Mouse (Mus musculus) frontal cortex, adult 2 months (tissue): ENCODE data around the gene Itga7. TPM values are rescaled to one million over a fixed set of nuclear protein-coding genes. Genes with fewer than 3 reads are reported as not detected.

Experiments
- DNase-seq, 2 experiments: peaks; one replicate each; pipeline ENCODE4 v3.0.0; 2022; ENCODE audit warnings: low spot score in 1 of 2; ENCODE audit errors: extremely low spot score in 1 of 2
- polyA plus RNA-seq: library from polyadenylated mRNA; depleted of rRNA; stranded (reverse); fragments of >200 nt; gene quantifications from 2 replicates; pipeline ENCODE4 v1.2.3, GENCODE M21; 2012; rRNA removed

The Itga7 gene
- polyA plus RNA-seq = 23.4 and 26.8 TPM in 2 replicates

DNA sequence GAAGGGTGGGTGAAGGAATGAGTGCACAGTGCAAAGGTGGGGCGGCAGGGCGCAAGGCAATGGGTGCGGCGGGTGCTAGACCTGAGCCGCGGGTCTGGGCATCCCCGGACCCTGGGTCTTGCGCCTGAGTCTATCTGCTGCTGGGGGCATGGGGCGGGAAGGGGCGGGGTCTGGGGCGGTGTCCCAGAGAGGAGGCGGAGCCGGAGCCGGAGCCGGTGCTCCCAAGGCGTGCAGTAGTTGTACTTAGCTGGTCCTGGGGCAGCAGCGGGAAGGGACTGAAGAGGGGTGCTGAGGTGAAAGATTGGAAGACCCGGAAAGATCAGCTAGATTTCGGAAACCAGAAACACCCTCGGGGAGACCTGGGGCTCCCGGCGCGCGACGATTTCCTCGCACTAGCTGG lies at the start of gene Itga7:
Gene Itga7 (plus strand): TSS at position 245 of the 400 bp plus-strand sequence.
- DNase-seq = no peak

DNA sequence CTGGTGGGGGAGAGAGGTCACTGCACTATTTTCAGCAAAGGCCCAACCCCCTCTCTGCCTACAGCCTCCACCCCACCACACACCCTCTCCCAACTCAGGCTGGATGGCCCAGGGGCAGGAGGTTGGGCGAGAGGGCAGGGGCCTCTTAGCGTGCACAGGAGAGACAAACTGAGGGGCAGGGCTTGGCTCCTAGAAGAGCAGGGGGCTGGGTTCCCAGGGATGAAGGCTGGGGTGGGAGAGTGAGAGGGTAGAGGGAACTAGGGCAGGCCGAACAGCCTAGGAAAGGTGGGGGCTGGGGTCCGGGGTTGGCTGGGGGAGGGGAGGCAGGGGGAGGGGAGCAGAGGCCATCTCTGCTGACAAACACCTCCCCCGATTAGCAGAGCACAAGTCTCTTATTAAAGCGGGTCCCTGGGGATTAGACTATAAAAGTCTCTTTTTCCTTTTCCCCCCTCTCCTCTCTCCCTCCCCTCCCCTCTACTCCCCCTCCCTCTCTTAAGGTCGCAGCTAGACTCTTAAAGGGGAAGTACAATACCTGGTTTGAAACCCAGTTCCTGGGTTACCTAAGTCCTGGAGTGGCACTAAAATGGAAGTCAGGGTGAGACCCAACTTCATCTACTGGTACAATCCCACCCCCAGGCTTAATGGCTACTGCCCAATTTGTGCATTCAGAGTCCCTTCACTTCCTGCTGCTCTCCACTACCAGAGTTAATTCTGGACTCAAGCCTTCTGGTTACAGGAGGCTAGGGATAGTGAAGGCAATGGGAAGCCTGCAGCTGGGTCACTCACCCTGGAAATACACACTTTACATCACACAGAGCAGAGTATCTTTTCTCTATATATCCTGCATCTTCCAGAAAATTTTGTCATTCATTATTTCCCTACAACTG lies 44.4 kb upstream of the Itga7 start:
- DNase-seq = no peak

DNA sequence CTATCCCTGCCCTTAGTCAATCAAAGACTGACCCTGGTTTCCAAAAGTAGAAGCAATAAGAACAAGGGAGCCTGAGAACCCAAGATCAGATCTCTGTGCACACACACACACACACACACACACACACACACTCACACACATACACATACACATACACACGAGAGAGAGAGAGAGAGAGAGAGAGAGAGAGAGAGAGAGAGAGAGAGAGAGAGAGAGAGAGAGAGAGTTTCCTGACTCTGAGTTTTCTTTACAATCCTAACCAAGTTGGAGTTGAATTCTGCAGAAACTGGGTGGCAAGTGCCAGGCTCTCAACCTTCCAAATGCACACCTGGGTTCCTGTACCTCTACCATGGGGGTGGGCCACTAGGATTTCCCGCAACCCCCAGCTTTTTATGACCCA lies 43.8 kb upstream of the Itga7 start:
- no peak for DNase-seq

DNA sequence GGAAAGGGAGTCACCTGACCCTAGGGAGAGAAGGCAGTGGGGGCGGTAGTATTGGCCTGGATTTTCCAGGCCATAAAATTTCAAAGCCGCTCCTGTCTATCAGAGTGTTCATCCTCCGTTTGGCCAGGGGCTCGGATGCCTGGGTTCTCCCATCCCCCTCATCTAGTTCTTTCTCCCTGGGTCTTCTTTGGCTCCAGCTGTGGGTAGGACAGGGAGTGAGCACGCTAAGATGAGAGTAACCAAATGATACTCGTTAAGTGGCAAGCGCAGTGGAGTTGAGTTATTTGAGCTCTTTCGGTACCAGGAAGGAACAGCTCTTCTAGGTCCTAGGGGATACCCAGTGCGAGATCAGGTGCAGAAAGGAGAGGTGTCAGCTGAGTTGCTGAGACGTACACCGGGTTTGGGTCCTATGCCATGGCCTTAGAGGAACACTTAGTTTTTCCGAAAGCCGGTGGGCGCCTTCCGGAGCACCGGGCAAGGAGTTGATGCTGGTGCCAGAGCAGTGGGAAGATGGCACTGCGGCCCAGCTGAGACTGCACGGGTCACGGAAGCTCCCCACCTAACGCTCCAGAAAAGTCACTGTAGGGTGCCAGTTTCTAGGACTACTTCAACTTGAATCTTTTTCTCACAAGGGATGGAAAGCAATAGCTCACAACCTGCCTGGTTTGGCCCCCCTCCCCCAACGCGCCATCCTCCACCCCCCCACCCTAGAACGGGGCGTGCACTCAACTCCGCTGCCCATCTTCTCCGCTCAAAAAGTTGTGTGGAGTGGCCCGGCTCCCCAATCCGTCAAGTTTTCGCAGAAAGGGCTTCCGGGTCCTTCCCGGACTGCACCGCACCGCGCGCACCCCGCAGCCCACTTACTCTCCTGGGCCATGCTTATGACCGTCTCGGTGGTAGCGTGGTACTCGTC lies 43.0 kb upstream of the Itga7 start:
- DNase-seq = no peak

DNA sequence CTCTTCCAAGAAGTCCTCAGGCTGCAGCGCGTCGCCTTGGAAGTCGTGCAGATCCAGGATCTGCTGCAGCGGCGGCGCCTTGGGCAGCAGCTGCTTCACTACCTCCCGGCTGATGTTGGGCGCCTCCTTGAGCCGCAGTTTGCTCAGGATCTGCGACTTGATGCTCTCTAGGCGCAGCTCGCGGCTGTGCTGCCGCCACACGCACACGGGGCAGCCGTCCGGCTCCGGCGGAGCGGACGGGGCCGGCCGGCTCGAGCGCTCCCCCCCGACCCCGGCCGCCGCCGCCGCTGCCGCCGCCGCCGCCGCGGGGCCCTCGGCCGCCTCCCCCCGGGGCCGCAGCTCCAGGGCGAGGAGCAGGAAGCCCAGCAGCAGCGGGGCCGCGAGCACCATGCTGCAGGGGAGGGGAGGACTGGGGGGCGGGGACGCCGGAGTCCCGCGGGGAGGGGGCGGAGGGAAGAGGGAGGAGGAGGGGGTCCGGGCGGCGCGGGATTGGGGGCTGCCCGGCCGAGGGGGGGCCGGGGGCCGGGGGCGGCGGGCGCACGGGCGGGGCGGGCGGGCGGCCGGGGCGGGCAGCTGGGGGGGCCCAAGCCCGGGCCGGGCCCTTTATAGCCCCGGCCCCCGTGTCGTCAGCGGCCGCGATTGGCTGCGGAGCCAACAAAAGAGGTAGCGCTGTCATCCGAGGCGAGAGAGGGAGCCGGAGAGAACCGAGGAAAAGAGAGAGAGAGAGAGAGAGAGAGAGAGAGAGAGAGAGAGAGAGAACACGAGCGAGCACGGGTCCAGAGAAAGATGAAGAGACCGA lies 42.1 kb upstream of the Itga7 start, which contains the start of gene Gdf11:
Gene Gdf11 (minus strand): TSS at position 423 of the 799 bp plus-strand sequence.
- peak in 1 of 2 experiments; percentile 53 for DNase-seq

DNA sequence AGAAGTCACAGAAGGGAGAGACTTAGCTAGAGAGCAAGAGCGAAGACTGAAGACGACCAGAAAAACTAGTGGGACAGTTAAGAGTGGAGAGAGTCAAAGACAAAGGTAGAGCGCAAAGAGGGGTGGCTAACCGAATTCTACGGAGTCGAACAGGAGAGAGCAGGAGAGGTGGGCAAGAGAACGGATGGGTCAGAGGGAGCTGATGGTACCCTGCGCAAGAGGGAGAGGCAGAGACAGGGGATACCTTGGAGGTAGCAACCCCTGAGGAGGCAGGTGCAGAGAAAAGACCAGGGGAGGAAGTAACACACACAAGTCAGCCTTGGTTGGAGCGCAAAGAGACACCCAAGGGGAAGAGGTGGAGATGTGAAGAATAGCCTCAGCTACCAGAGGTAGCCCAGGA lies 41.4 kb upstream of the Itga7 start:
- no peak for DNase-seq

DNA sequence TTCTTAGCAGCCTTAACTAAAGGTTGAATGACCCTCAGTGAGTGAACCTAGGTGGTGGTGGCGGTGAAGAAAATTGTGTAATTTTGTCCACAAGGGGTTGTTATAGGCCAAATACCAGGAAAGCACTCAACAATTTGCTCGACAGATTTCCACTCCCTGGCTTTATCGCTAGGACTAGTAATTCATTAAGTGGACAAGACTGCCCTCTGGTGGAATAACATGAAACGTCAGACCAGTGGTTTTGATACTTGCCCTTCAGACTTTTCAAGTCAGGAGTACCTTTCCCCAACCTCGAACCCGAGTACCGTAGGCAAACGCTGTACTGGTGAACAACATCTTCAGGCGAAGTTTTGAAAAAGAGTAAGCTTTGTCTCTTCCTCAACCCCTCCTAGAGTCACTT lies 38.2 kb upstream of the Itga7 start:
- DNase-seq = peak; percentile 56 to 94

DNA sequence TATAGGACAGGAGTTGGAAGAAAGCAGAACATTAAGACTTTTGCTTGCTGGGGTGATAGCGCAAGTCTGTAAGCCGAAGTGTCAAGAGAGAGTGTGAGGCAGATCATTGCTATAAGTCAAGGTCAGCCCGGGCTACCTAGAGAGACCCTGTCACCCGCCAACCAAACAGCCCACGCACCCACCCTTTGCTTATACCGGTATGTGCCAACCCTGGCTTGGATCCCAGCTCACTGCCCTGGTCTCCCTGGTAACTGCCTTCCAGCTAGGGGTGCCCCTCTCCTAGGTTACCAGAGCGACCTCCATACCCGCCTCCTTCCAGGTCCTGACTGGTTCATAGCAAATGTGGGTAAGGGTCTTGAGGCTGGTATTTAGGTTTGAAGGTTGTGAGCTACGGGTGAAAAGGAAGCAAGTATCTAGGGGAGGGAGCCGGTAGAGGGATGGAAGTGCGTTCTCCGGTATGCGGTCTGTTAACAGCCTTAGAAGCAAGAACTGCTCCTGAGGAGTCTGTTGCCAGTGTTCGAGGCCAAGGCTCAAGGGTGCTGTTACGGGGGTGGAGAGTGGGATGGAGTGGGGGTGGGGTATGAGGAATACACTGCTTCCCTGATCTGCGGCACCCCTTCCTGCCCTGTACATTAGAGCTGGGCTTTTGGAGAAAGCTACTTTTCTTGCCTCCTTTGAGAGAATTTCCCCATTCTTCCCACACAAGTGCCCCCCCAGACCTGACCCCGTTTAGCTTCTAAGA lies 37.5 kb upstream of the Itga7 start:
- DNase-seq = peak in 1 of 2 experiments; percentile 53

DNA sequence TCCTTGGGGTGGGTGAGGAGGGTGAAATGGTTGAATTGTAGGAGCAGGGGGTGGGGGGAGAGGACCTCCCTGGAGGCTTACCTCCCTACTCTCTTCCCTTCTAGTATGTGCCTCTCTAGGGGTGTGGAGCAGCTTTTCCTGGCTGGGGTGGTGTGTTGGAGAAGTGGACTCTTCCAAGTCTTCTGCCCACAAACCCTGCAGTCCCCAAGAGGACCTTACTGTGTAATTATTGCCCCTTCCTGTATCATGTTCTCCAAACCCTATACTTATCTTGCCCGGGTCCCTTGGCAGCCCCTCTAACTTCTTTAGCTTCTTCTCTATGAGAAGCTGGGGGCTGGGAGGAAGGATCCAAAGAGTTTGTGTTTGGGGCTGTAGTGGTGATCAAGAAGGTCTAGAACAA lies 36.8 kb upstream of the Itga7 start:
- no peak for DNase-seq

DNA sequence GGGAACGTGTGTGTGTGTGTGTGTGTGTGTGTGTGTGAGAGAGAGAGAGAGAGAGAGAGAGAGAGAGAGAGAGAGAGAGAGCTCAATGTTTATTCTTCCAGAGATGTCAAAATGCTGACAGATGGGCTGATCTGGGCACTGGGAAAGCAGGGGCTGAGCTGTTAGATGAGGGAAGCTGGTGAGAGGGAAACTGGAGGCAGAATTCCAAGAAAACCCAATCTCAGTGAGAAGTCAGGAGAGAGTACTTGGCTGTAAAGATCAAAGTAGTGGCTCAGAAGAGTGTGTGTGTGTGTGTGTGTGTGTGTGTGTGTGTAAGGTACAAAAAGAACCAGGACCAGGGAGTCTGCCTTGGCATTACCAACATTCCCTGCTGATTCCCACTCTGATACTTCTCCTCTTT lies 36.1 kb upstream of the Itga7 start:
- peak in 1 of 2 experiments; percentile 62 for DNase-seq

DNA sequence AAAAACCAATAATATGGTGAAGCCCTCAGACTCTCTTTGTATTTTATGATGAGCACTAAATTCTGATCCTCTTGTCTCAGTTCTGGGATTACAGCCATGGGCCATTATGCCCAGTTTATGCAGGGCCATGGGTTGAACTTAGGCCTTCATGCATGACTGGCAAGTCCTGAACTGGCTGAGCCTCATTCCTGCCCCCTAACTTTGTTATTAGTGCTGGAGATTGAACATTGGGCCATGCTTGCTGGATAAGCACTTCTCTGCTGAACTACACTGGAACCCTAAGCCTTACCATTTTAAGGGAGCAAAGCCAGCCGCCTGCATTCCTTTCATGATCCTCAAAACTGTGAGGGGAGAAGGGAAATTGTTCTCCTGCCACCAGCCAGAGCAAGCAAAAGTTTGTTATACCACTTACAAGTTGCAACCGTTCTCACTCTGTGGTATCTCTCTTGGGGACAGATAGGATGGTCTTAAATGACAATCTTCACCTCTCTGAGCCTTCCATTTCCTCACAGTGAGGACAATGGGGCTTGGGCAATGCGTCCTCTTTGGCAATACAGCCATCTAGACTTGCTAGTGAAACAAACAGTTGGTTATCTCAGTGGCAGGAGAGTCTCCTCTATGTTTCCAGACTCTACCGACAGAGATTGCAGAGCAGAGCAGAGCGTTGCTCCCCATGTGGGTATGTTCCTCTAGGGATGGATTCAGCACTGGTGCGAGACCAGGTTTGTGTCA lies 33.7 kb upstream of the Itga7 start:
- DNase-seq = no peak

DNA sequence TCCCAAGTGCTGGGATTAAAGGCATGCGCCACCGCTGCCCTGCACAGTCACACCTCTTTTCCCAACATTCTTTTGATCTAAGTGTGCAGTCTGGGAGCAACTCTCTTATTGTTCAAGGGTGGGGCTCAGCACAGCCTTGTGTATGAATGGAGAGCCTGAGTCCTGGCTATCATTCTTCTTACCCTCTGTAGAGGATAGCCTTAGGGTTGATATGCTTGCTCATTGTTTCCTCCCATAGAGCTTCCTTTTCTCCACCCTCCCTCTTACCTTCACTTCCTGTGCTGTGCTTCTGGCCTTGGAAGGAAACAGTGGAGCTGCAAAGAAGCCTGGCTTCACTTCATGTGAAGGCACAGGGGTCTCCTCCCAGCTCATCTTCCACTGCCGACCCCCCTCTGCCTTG lies 32.9 kb upstream of the Itga7 start, which contains the start of gene Cd63:
Gene Cd63 (plus strand): TSS at position 292 of the 400 bp plus-strand sequence.
- no peak for DNase-seq

DNA sequence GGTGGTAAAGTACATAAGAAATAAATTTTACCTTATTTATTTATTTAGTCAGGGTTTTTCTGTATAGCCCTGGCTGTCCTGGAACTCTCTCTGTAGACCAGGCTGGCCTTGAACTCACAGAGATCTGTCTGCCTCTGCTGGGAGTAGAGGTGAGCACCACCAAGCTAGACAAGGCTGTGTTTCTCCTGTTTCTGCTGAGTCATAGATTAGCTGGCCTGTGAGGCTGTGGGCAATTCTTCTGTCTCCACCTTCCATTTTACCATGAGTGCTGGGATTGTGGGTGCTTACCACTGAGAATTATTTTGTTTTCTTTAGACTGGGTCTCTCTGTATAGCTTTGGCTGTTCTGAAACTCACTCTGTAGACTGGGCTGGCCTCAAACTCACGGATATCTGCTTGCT lies 32.2 kb upstream of the Itga7 start:
- no peak for DNase-seq

DNA sequence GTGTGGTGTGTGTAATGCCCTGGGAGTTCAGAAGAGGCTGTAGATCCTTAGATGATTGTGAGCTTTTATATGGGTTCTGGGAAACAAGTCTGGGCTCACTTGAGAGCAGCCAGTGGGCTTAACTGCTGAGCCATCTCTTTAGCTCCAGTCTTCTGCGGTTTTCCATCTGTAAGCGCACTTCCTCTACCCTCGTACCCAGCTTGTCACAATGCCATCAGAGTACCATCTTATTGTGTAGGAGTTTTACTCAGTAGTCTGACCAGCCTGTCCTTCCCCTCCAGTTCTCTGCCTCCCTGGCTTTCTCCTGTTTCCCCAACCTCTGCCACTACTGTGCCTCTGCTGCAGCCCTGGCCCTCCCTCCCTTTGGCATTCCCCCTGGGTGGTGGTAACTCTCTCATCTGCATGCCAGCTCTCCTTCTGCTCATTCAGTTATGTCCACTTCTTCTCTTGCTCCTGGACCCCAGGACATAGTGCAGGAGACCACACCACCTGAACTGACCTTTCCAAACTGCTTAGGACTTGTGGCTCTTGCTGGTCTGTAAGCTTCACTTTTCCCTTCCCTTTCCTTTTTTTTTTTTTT lies 31.1 kb upstream of the Itga7 start:
- DNase-seq = no peak

DNA sequence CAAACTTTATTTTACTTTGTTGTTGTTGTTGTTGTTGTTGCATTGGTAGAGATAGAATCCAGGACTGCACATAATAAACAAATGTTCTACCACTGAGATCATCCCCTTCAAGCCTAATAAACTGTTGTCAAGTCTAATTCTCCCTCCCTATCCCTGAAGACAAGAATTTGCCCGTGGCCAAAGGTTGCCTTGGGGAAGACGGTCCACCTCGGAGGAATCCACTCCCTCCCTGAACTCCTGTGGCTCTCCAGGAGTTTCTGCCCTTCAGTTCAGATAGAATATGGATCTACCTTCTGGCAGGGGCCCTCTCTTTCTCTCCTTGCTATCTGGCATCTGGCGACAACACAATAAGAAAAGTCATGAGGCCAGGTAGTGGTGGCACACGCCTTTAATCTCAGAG lies 28.8 kb upstream of the Itga7 start:
- DNase-seq = no peak

DNA sequence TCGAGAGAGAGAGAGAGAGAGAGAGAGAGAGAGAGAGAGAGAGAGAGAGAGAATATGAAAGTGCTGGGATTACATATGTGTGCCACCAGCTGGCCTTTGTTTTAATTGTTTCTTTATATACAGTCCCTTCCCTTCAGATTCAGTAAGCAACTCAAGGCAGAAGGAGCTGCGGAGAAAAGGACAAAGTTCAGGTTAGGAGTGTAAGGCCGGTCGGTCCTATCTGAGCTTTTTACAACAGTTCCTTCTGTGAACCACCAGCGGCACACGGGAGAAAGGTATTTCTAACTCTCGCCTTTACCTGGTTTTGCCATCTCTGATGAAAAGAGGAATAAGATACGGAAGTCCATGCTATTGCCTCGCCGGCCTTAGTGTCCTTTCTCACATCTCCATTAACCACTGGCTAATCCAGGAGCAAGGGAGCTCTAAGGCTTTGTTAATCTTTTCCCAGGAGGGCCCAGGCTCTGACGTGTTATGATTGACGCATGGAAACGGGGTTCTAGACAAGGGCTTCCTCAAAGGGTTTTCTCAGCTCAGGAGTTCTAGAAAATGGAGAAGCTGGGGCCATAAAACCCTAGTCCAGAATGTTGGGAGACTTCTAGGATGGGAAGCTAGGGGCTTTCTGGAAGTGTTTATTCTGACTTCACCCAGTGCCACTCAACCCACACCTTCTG lies 24.7 kb upstream of the Itga7 start:
- no peak for DNase-seq

DNA sequence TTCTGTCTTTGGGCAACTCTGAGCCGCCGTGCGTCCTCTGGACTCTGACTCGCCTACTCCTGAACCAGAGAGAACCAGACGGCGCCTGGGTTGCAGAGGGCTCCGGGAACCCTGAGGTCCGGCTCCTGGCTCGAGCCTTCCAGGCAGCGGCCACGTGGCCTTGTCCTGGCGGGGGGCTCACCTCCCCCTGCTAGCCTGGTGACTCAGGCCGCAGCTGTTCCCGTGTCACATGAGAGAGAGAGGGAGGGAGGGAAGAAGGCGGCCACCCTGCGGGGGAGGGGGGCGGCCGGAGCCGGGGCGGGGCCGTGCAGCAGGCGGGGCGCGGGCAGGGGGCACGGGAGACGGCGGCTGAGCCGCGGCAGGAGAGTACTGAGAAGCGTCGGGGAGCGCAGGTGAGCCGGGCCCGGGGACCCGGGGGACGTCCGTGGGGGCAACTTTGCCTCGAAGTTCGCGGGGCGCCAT lies 24.0 kb upstream of the Itga7 start:
- DNase-seq = peak; percentile 58 to 67
